Mouse (Mus musculus) kidney, adult 2 months (tissue): ENCODE data around the gene Gm32802. TPM values are rescaled to one million over a fixed set of nuclear protein-coding genes. Genes with fewer than 3 reads are reported as not detected.
"Not testable (repeated sequence)": the region's sequence is repeated elsewhere in the genome, so short reads cannot be mapped to it uniquely, and the experiment has no call there.

ENCODE experiments used
- DNase-seq: peaks from one replicate; pipeline ENCODE4 v3.0.0; 2021
- H3K27ac ChIP-seq: fragments of 200-500 bp; 2 replicates; pipeline ENCODE4 v1.5.1; 2012; ENCODE audit warnings: low read depth, low read length, control low read depth, inconsistent platforms; ENCODE audit not compliant: insufficient read depth
- H3K27me3 ChIP-seq: fragments of 200-500 bp; replicated peaks from 2 replicates; pipeline ENCODE4 v1.6.1; 2012; ENCODE audit warnings: mild to moderate bottlenecking, moderate library complexity, low read length, inconsistent platforms; ENCODE audit not compliant: control insufficient read depth, insufficient read depth
- H3K36me3 ChIP-seq: fragments of 200-500 bp; 2 replicates; pipeline ENCODE4 v1.6.1; 2012; ENCODE audit warnings: mild to moderate bottlenecking, moderate library complexity, low read length, inconsistent platforms; ENCODE audit not compliant: control insufficient read depth, insufficient read depth
- H3K4me1 ChIP-seq: fragments of 200-500 bp; 2 replicates; pipeline ENCODE4 v1.6.1; 2011; ENCODE audit warnings: low read length; ENCODE audit not compliant: control insufficient read depth, insufficient read depth
- H3K4me3 ChIP-seq: fragments of 200-500 bp; 2 replicates; pipeline ENCODE4 v1.5.1; 2011; ENCODE audit warnings: mild to moderate bottlenecking, low read depth, low read length, control low read depth; ENCODE audit not compliant: insufficient read depth
- CTCF ChIP-seq: fragments of 200-500 bp; conservative IDR thresholded peaks from 2 replicates; pipeline ENCODE4 v1.5.1; 2011; ENCODE audit warnings: low read depth, mild to moderate bottlenecking, control low read depth, low read length, moderate library complexity, mixed read lengths; ENCODE audit not compliant: insufficient read depth, insufficient read length
- POLR2A ChIP-seq: fragments of 200-500 bp; IDR thresholded peaks from one replicate; pipeline ENCODE4 v1.6.1; 2011; ENCODE audit warnings: low read depth, low read length, control low read depth
- WGBS: fragments of 180-500 bp; shearing (Covaris S2); methylation state at CpG from one replicate; pipeline ENCODE4 v1.1.7; 2018; 5-methylcytosine and 5-hydroxymethylcytosine counted together
- polyA plus RNA-seq: library from polyadenylated mRNA; depleted of rRNA; stranded (reverse); fragments of >200 nt; gene quantifications from 2 replicates; pipeline ENCODE4 v1.2.3, GENCODE M21; 2012; rRNA removed

Gene Gm32802
- not detected in 2 replicates for polyA plus RNA-seq

- not testable (repeated sequence) for H3K27me3 ChIP-seq, H3K36me3 ChIP-seq, H3K4me1 ChIP-seq, H3K27ac ChIP-seq, H3K4me3 ChIP-seq, DNase-seq
- no CpG with 5 or more reads among the region's 13 CpGs for WGBS
Measured at GRCm38 (mm10) chr10:118258388-118258787, at the start of gene Gm32802. Gm32802 (plus strand) TSS chr10:118258688.

GRCm38 (mm10) chr10:118215719-118216393 lies 42.6 kb upstream of the Gm32802 start:
- H3K27me3 ChIP-seq, H3K36me3 ChIP-seq, H3K4me3 ChIP-seq, H3K4me1 ChIP-seq, H3K27ac ChIP-seq, DNase-seq: not testable (repeated sequence)
- WGBS = 90% methylated on average over 3 of the region's 4 CpGs

GRCm38 (mm10) chr10:118227629-118228028 lies 30.9 kb upstream of the Gm32802 start:
- H3K27me3 ChIP-seq, DNase-seq, H3K36me3 ChIP-seq, H3K4me3 ChIP-seq, H3K27ac ChIP-seq, H3K4me1 ChIP-seq: not testable (repeated sequence)
- no CpG with 5 or more reads among the region's 2 CpGs for WGBS

- H3K4me1 ChIP-seq, DNase-seq, H3K4me3 ChIP-seq, H3K36me3 ChIP-seq, H3K27ac ChIP-seq, H3K27me3 ChIP-seq: not testable (repeated sequence)
- 71% methylated on average over 1 of the region's 5 CpGs for WGBS
Measured at GRCm38 (mm10) chr10:118232607-118233006, 25.9 kb upstream of the Gm32802 start.

GRCm38 (mm10) chr10:118240680-118241079 lies 17.8 kb upstream of the Gm32802 start, which contains the start of gene Gm32717:
Gm32717 (minus strand) TSS chr10:118240780.
- not testable (repeated sequence) for H3K36me3 ChIP-seq, H3K27ac ChIP-seq, H3K4me1 ChIP-seq, DNase-seq, H3K27me3 ChIP-seq, H3K4me3 ChIP-seq
- WGBS = no CpG with 5 or more reads among the region's 13 CpGs

GRCm38 (mm10) chr10:118249006-118249595 lies 9.4 kb upstream of the Gm32802 start:
- peak; percentile 0 for DNase-seq
- not testable (repeated sequence) for H3K27me3 ChIP-seq, H3K4me1 ChIP-seq, H3K36me3 ChIP-seq, H3K27ac ChIP-seq, H3K4me3 ChIP-seq
- 55% methylated on average over 11 of the region's 11 CpGs for WGBS

GRCm38 (mm10) chr10:118250852-118251295 lies 7.6 kb upstream of the Gm32802 start:
- TF ChIP-seq CTCF (no peak; the same call in 1 of the 2 replicates), POLR2A (no peak)
- Histone ChIP-seq H3K4me1 (no peaks in the 10 kb centered on the region), H3K4me3 (no peak overlapping the region), H3K27ac (no peak overlapping the region), H3K27me3 (no peaks in the 10 kb centered on the region), H3K36me3 (no peaks in the 10 kb centered on the region)
- peak; percentile 5 for DNase-seq
- WGBS = 18% methylated on average over 10 of the region's 10 CpGs

- DNase-seq, H3K36me3 ChIP-seq, H3K4me3 ChIP-seq, H3K27me3 ChIP-seq, H3K27ac ChIP-seq, H3K4me1 ChIP-seq: not testable (repeated sequence)
- WGBS = 40% methylated on average over 1 of the region's 8 CpGs
Measured at GRCm38 (mm10) chr10:118268812-118269211, 10.3 kb downstream of the Gm32802 start.

GRCm38 (mm10) chr10:118271416-118271815 lies 12.9 kb downstream of the Gm32802 start:
- H3K4me3 ChIP-seq = not testable (repeated sequence)

GRCm38 (mm10) chr10:118278069-118278468 lies 19.6 kb downstream of the Gm32802 start:
- not testable (repeated sequence) for H3K27me3 ChIP-seq
- WGBS = no CpG with 5 or more reads among the region's 4 CpGs

More at GRCm38 (mm10) chr10:118271416-118271815, 12.9 kb downstream of the Gm32802 start:
- H3K27me3 ChIP-seq, H3K27ac ChIP-seq, H3K36me3 ChIP-seq, DNase-seq, H3K4me1 ChIP-seq: not testable (repeated sequence)
- WGBS = 71% methylated on average over 1 of the region's 2 CpGs

GRCm38 (mm10) chr10:118282565-118282964 lies 24.1 kb downstream of the Gm32802 start:
- not testable (repeated sequence) for H3K4me3 ChIP-seq, H3K27ac ChIP-seq, DNase-seq, H3K36me3 ChIP-seq, H3K4me1 ChIP-seq, H3K27me3 ChIP-seq
- WGBS = 80% methylated on average over 7 of the region's 7 CpGs

More at GRCm38 (mm10) chr10:118278069-118278468, 19.6 kb downstream of the Gm32802 start:
- DNase-seq, H3K36me3 ChIP-seq, H3K4me3 ChIP-seq, H3K4me1 ChIP-seq, H3K27ac ChIP-seq: not testable (repeated sequence)
